Mouse (Mus musculus): Measurements from ENCODE around the gene Olfr114.

- TF ChIP-seq CTCF (IDR thresholded peaks at IDR 0.05; ENCODE audit: control insufficient read depth, insufficient read depth, insufficient read length) (no peak), FOSL1 (IDR thresholded peaks at IDR 0.05; ENCODE audit: insufficient read depth, low read length, poor library complexity, severe bottlenecking) (no peak), USF1 (IDR thresholded peaks at IDR 0.05; ENCODE audit: low read depth) (no peak), MAX (IDR thresholded peaks at IDR 0.05) (no peak), CEBPB (IDR thresholded peaks at IDR 0.05; ENCODE audit: low read depth) (no peak)
Measured at GRCm38 (mm10) chr17:37558913-37559615, 33.5 kb downstream of the Olfr114 start.

Data from C2C12 (cell line).